Mouse (Mus musculus) left cerebral cortex, adult 2 months (tissue): Measurements from ENCODE around the gene H2-Ke6. TPM values are rescaled to one million over a fixed set of nuclear protein-coding genes. Genes with fewer than 3 reads are reported as not detected.

Experiments used
- DNase-seq, 2 experiments: peaks; one replicate each; pipeline ENCODE4 v3.0.0; 2021 to 2022; ENCODE audit warnings: low spot score in 2 of 2, mixed read lengths in 1 of 2; ENCODE audit errors: extremely low spot score in 1 of 2
- H3K27ac ChIP-seq: fragments of 200-600 bp; 2 replicates; pipeline ENCODE4 v1.8.1; 2022
- H3K4me3 ChIP-seq: fragments of 200-600 bp; 2 replicates; pipeline ENCODE4 v1.8.1; 2022
- CTCF ChIP-seq: fragments of 200-600 bp; IDR thresholded peaks from 2 replicates; pipeline ENCODE4 v1.8.1; 2022; ENCODE audit warnings: antibody characterized with exemption, mild to moderate bottlenecking, moderate library complexity
- intact Hi-C: fragments of 180-260 bp; cut with DNase I; formaldehyde crosslinking; loops from one replicate; pipeline ENCODE4 v1.15.1; 2025
- long read RNA-seq, 2 experiments: library from polyadenylated mRNA; stranded (forward); transcript quantifications; one replicate each; pipeline ENCODE4 v2.0.0; 2021; ENCODE audit warnings: borderline mapping rate in 2 of 2
- total RNA-seq, 2 experiments: library from RNA; stranded (reverse); gene quantifications; 2 replicates each; pipeline ENCODE4 v1.2.3; 2021

H2-Ke6 gene
- 10 to 100 TPM; 34.4 to 41.2 TPM for total RNA-seq
- long read RNA-seq, experiment 1, transcript H2-Ke6-201 (9 exons, 965 nt): major isoform, 6 of 14 reads
- long read RNA-seq, experiment 1, partial matches to known transcripts: 7 of 14 reads
- long read RNA-seq, experiment 1, other reads (novel, unspliced or antisense): 1 of 14 reads
- long read RNA-seq, experiment 2, transcript H2-Ke6-201 (9 exons, 965 nt): major isoform, 7 of 9 reads
- long read RNA-seq, experiment 2, partial matches to known transcripts: 0 of 9 reads
- long read RNA-seq, experiment 2, other reads (novel, unspliced or antisense): 2 of 9 reads

DNA sequence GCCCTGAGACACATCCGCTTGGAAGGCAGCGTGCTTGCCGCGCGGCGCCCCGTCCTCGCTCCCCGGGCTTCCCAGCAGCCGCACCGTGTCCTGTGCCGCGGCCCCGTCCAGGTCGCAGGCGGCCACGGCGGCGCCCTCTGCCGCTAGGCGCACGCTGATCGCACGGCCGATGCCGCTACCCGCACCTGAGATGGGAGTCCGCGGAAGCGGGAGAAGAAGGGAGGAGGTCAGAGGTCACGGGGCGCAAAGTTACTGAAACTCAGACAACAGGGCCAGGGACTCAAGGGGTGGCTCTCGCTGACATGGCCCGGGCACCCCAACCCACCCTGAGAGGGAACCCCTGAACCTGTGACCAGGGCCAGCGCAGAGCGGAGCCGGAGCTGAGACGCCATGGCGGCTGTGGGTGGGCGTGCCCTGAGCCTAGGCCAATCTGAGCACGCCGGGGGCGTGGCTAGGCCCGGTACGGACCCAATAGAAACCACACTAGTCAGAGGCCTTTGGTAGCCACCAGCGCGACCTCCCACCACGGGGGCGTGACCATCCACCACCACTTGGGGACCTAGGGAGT, at the start of gene H2-Ke6:
Gene H2-Ke6 (minus strand): TSS at position 405 of the 568 bp plus-strand sequence.
- peak; percentile 87 to 91 for DNase-seq
- H3K27ac ChIP-seq: peak within 1 kb of the TSS; percentile 76
- peak; percentile 6 for TF ChIP-seq CTCF
- peak within 1 kb of the TSS; percentile 73 for H3K4me3 ChIP-seq
- intact Hi-C loops: no loop called here

- peak; percentile 60 to 65 for DNase-seq
- no peak overlapping the region for H3K4me3 ChIP-seq
- intact Hi-C loops: loop anchor here (1.0 to 10.0 kb wide), 4 partner anchors 45 to 267 kb away; partner anchors contain the start of gene H2-Ob
- peak; percentile 82 for TF ChIP-seq CTCF
- no peak overlapping the region for H3K27ac ChIP-seq
Observed at GRCm38 (mm10) chr17:34077549-34077948, 49.7 kb upstream of the H2-Ke6 start.

- no peak overlapping the region for H3K27ac ChIP-seq
- peak; percentile 82 for TF ChIP-seq CTCF
- H3K4me3 ChIP-seq: no peak overlapping the region
- intact Hi-C loops: loop anchor here (5.0 to 10.0 kb wide), 2 partner anchors 162 to 270 kb away; partner anchors contain the start of gene H2-Ob
- DNase-seq: peak; percentile 43 to 65
Observed at GRCm38 (mm10) chr17:34075271-34075670, 47.4 kb upstream of the H2-Ke6 start.

DNA sequence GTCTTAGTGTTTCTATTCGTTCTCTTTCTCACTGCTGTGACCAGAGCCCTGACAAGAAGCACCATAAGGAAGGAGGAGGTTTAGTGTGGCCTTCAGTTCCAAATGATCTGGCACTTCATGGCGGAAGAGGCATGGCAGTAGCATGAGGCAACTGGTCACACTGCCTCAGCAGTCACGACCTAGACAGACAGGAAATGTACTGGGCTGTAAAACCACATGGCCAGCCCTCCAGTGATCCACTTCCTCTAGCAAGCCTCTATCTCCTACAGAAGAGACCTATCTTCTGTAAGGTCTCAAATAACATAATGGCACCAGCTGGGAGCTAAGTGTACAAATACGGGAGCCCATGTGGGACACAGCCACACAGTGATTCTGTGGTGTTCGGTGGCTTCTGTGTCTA, 44.2 kb upstream of the H2-Ke6 start:
- TF ChIP-seq CTCF: no peak
- H3K4me3 ChIP-seq: no peak overlapping the region
- intact Hi-C loops: loop anchor here (10.0 kb wide), 1 partner anchor 273 kb away; no protein-coding TSS in a partner anchor
- H3K27ac ChIP-seq: no peak overlapping the region
- no peak for DNase-seq

GRCm38 (mm10) chr17:34068864-34069263, 41.0 kb upstream of the H2-Ke6 start:
- no peak overlapping the region for H3K27ac ChIP-seq
- intact Hi-C loops: no loop called here

GRCm38 (mm10) chr17:34057224-34057623, 29.4 kb upstream of the H2-Ke6 start:
- Histone ChIP-seq H3K27ac (no peak overlapping the region), H3K4me3 (no peak overlapping the region)
- TF ChIP-seq CTCF: no peak
- intact Hi-C loops: no loop called here
- no peak for DNase-seq

More at GRCm38 (mm10) chr17:34068864-34069263, 41.0 kb upstream of the H2-Ke6 start:
- no peak for TF ChIP-seq CTCF
- H3K4me3 ChIP-seq: no peak overlapping the region
- no peak for DNase-seq

- no peak for TF ChIP-seq CTCF
- H3K27ac ChIP-seq: no peak overlapping the region
- DNase-seq: no peak
- no peak overlapping the region for H3K4me3 ChIP-seq
- intact Hi-C loops: no loop called here
Observed at GRCm38 (mm10) chr17:34047404-34048050, 19.7 kb upstream of the H2-Ke6 start.

DNA sequence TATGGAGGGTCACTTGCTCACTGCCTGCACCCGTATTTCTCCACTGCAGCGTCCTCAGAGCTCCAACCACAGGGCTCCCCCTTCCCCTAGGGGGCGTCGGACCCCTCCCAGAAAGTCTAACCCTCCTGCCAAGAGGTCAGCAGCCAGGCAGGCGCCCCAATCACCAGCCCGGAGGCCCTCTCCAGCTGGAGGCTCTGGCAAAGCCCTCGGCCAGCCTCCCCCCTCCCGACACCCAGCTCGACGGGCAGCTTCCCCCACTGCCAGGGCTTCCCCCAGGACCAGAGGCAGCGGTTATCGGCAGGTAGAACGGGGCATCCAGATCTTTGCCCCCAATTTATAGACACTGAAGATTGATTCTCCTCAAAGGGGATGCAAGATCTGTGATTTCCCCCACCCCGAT, 18.1 kb upstream of the H2-Ke6 start:
- Histone ChIP-seq H3K4me3 (no peak overlapping the region), H3K27ac (no peak overlapping the region)
- intact Hi-C loops: no loop called here
- no peak for TF ChIP-seq CTCF
- no peak for DNase-seq

GRCm38 (mm10) chr17:34039562-34040450, 11.9 kb upstream of the H2-Ke6 start:
- intact Hi-C loops: no loop called here
- TF ChIP-seq CTCF: no peak
- no peak for DNase-seq
- Histone ChIP-seq H3K27ac (peak overlapping the region; percentile 42; the same call in 1 of the 2 replicates), H3K4me3 (peak overlapping the region; percentile 32)

DNA sequence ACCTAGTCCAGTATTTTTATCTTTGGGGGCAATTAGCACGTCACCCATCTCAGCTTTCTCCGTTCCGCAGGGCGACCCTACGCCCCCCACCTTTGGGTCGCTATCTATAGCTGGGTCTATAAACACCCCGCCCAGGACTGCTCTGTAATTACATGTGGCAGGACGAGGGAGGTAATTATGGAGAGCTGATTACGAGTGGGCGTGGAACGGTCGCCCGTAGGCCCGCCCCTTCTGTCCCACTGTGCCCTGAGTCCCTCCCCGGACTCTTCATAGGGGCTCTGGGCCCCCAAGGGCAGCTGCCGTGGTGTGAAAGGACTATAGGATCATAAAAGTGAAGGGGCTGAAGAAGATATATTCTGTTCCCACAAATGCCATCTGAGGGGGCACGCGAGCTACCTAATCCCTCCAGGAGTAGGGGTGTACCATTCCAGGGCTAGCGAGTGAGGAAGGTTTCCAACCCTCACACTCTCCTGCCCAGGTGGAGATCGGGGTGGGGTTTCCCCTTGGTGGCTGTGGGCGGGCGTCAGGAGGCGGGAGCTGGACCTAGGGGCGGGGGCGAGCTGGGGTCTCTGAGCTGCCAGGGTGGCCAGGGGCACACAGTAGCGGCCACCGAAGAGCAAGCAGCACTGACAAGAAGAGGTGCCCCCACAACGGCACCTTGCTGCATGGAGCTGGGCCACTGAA, 11.2 kb upstream of the H2-Ke6 start, which contains the start of gene Col11a2:
Gene Col11a2 (plus strand): TSS at position 560 of the 684 bp plus-strand sequence.
- intact Hi-C loops: no loop called here
- DNase-seq: no peak
- no peak; the same call in 1 of the 2 replicates for TF ChIP-seq CTCF
- Histone ChIP-seq H3K4me3 (peak within 1 kb of the TSS; percentile 32), H3K27ac (peak within 1 kb of the TSS; percentile 74)

- intact Hi-C loops: no loop called here
- no peak for TF ChIP-seq CTCF
- peak in 1 of 2 experiments; percentile 68 for DNase-seq
- peak overlapping the region; percentile 74 for H3K27ac ChIP-seq
- H3K4me3 ChIP-seq: peak overlapping the region; percentile 32
Observed at GRCm38 (mm10) chr17:34038440-34038839, 10.6 kb upstream of the H2-Ke6 start.
